Mouse (Mus musculus): ENCODE measurements around the gene Krtap4-8. TPM values are rescaled to one million over a fixed set of nuclear protein-coding genes. Genes with fewer than 3 reads are reported as not detected.
"Not testable (repeated sequence)": the region's sequence is repeated elsewhere in the genome, so short reads cannot be mapped to it uniquely, and the experiment has no call there.

The Krtap4-8 gene
- polyA plus RNA-seq (2015; fragmentation: Nextera tagmentation; extraction: Ambion mirVana) = not detected in 2 replicates

DNA sequence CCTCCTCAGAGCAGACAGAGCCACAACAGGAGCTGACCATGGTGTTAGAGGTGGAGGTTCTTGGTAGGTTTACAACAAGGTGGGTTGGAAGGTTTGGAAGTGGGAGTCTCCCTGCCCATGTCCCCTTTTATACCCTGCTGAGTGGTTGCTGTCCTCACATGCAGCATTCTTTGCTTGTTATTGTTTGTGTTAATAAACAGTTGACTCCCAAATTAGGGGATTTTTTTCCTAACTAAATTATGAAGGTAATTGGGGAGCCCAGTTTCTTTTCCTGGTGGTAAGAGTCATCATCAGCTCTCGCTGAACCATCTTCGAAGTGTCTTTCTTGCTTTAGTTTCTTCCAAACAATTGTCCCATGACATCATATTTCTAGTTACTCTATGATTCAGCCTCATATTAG is at the start of gene Krtap4-8:
TSS of gene Krtap4-8 (minus strand) at position 101 of the 400 bp plus-strand sequence.
- Histone ChIP-seq H3K4me2 (no peak within 1 kb of the TSS), H3K4me1 (no peaks in the 10 kb centered on the region), H3K4me3 (no peak within 1 kb of the TSS), H3K27ac (no peak within 1 kb of the TSS), H3K27me3 (no peaks in the 10 kb centered on the region), H3K9me3 (no peaks in the 10 kb centered on the region), H3K9ac (no peak within 1 kb of the TSS), H3K36me3 (no peaks in the 10 kb centered on the region)
- WGBS = 92% methylated on average over 2 of the region's 2 CpGs
- no peak for ATAC-seq (ENCODE audit: borderline replicate concordance, extremely low read depth, low FRiP score, low TSS enrichment)

DNA sequence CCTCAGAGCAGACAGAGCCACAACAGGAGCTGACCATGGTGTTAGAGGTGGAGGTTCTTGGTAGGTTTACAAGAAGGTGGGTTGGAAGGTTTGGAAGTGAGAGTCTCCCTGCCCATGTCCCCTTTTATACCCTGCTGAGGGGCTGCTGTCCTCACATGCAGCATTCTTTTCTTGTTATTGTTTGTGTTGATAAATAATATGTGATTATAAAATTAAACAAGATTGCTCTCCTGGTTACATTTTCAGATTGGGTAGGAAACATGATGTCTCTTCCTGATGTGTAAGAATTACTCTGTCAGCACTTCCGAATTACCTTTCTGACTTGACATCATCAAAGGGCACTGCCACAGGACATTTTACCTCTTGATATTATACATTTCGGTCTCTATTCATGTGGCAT is 35.1 kb upstream of the Krtap4-8 start, which contains the start of gene Gm11564:
TSS of gene Gm11564 (minus strand) at position 101 of the 400 bp plus-strand sequence.
- H3K27ac ChIP-seq; H3K4me3 ChIP-seq; ATAC-seq (ENCODE audit: borderline replicate concordance, extremely low read depth, low FRiP score, low TSS enrichment); H3K9me3 ChIP-seq; H3K9ac ChIP-seq; H3K27me3 ChIP-seq; H3K36me3 ChIP-seq; H3K4me2 ChIP-seq; H3K4me1 ChIP-seq: not testable (repeated sequence)
- 70% methylated on average over 2 of the region's 2 CpGs for WGBS

DNA sequence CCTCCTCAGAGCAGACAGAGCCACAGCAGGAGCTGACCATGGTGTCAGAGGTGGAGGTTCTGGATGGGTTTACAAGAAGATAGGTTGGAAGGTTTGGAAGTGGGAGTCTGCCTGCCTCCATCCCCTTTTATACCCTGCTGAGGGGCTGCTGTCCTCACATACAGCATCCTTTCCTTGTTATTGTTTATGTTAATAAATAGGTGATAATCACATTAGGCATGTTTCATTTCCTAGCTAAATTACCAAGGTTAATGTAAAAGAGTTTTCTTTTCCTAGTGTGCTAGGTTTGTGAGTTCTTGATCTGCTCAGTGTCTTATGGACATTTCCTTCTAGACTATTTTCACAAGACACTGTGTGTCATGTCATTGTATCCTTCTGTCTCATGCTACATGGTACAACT is 29.3 kb upstream of the Krtap4-8 start, which contains the start of gene Krtap4-13:
TSS of gene Krtap4-13 (minus strand) at position 101 of the 400 bp plus-strand sequence.
- not testable (repeated sequence) for H3K4me3 ChIP-seq; H3K9me3 ChIP-seq; H3K9ac ChIP-seq; H3K36me3 ChIP-seq; ATAC-seq (ENCODE audit: borderline replicate concordance, extremely low read depth, low FRiP score, low TSS enrichment); H3K4me2 ChIP-seq; H3K27me3 ChIP-seq; H3K4me1 ChIP-seq; H3K27ac ChIP-seq

DNA sequence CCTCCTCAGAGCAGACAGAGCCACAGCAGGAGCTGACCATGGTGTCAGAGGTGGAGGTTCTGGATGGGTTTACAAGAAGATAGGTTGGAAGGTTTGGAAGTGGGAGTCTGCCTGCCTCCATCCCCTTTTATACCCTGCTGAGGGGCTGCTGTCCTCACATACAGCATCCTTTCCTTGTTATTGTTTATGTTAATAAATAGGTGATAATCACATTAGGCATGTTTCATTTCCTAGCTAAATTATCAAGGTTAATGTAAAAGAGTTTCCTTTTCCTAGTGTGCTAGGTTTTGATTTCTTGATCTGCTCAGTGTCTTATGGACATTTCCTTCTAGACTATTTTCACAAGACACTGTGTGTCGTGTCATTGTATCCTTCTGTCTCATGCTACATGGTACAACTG is 23.8 kb upstream of the Krtap4-8 start, which contains the start of gene Gm11554:
TSS of gene Gm11554 (minus strand) at position 101 of the 400 bp plus-strand sequence.
- ATAC-seq (ENCODE audit: borderline replicate concordance, extremely low read depth, low FRiP score, low TSS enrichment); H3K4me3 ChIP-seq; H3K27me3 ChIP-seq; H3K4me2 ChIP-seq; H3K27ac ChIP-seq; H3K9me3 ChIP-seq; H3K36me3 ChIP-seq; H3K4me1 ChIP-seq; H3K9ac ChIP-seq: not testable (repeated sequence)
- WGBS = no CpG with 5 or more reads among the region's 1 CpGs

DNA sequence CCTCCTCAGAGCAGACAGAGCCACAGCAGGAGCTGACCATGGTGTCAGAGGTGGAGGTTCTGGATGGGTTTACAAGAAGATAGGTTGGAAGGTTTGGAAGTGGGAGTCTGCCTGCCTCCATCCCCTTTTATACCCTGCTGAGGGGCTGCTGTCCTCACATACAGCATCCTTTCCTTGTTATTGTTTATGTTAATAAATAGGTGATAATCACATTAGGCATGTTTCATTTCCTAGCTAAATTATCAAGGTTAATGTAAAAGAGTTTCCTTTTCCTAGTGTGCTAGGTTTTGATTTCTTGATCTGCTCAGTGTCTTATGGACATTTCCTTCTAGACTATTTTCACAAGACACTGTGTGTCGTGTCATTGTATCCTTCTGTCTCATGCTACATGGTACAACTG is 18.3 kb upstream of the Krtap4-8 start, which contains the start of gene Gm11569:
TSS of gene Gm11569 (minus strand) at position 101 of the 400 bp plus-strand sequence.
- not testable (repeated sequence) for ATAC-seq (ENCODE audit: borderline replicate concordance, extremely low read depth, low FRiP score, low TSS enrichment); H3K27ac ChIP-seq; H3K9me3 ChIP-seq; H3K9ac ChIP-seq; H3K36me3 ChIP-seq; H3K4me2 ChIP-seq; H3K27me3 ChIP-seq; H3K4me3 ChIP-seq; H3K4me1 ChIP-seq
- WGBS = no CpG with 5 or more reads among the region's 1 CpGs

DNA sequence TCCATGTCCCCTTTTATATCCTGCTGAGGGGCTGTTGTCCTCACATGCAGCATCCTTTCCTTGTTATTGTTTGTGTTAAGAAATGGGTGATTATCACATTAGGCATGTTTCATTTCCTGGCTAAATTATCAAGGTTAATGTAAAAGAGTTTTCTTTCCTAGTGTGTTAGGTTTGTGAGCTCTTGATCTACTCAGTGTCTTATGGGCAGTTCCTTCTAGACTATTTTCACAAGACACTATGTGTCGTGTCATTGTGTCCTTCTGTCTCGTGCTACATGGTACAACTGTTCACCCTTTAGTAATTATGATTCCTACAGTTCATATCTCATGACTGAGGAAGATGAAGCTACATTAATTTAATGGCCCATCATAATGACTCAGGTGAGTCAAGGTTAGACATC is 12.9 kb upstream of the Krtap4-8 start, which contains the start of gene Gm11596:
TSS of gene Gm11596 (minus strand) at position 101 of the 400 bp plus-strand sequence.
- no peak for ATAC-seq (ENCODE audit: borderline replicate concordance, extremely low read depth, low FRiP score, low TSS enrichment)
- H3K4me1 ChIP-seq = no peaks in the 10 kb centered on the region
- H3K4me3 ChIP-seq = no peak within 1 kb of the TSS
- H3K27me3 ChIP-seq = no peaks in the 10 kb centered on the region
- H3K4me2 ChIP-seq = no peak within 1 kb of the TSS
- H3K9ac ChIP-seq = no peak within 1 kb of the TSS
- H3K36me3 ChIP-seq = no peaks in the 10 kb centered on the region
- H3K9me3 ChIP-seq = no peaks in the 10 kb centered on the region
- WGBS = 75% methylated on average over 2 of the region's 2 CpGs
- H3K27ac ChIP-seq = no peak within 1 kb of the TSS

DNA sequence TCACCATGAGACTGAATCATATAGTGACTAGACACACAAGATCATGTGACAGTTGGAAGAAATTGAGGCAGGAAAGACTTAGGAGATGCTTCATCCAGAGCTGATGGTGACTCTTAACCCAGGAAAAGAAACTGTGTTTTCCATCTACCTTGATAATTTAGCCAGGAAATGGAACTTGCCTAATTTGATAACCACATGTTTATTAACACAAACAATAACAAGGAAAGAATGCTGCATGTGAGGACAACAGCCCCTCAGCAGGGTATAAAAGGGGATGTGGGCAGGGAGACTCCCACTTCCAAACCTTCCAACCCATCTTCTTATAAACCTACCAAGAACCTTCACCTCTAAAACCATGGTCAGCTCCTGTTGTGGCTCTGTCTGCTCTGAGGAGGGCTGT is 4.4 kb upstream of the Krtap4-8 start, which contains the start of gene Krtap4-9:
TSS of gene Krtap4-9 (plus strand) at position 301 of the 400 bp plus-strand sequence.
- H3K27ac ChIP-seq = not testable (repeated sequence)

DNA sequence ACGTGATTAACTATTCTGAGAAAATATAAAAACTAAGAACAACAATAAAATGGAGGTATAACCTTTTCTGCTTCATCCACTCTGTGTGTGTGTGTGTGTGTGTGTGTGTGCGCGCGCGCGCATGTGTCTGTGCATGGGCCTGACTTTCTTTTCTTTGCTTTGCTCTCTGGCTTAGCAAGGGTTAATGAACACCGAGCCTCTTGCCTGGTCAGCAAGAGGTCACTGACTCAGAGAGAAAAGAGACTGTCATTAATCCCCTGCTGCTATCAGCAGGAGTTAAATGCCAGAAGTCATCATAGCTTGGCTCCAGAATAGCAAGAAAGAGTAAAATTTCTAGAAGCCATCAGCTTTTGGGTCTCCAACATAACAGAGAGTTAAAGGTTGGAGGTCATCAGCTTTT is 2.1 kb downstream of the Krtap4-8 start:
- Histone ChIP-seq H3K9me3 (no peaks in the 10 kb centered on the region), H3K4me3 (no peak overlapping the region), H3K9ac (no peak overlapping the region), H3K4me2 (no peak overlapping the region), H3K4me1 (no peaks in the 10 kb centered on the region), H3K27me3 (no peaks in the 10 kb centered on the region), H3K27ac (no peak overlapping the region), H3K36me3 (no peaks in the 10 kb centered on the region)
- 58% methylated on average over 7 of the region's 7 CpGs for WGBS
- ATAC-seq (ENCODE audit: borderline replicate concordance, extremely low read depth, low FRiP score, low TSS enrichment) = no peak

More for the DNA sequence above, 4.4 kb upstream of the Krtap4-8 start, which contains the start of gene Krtap4-9:
- H3K36me3 ChIP-seq; H3K4me1 ChIP-seq; H3K9me3 ChIP-seq; H3K9ac ChIP-seq; H3K27me3 ChIP-seq; ATAC-seq (ENCODE audit: borderline replicate concordance, extremely low read depth, low FRiP score, low TSS enrichment); H3K4me3 ChIP-seq; H3K4me2 ChIP-seq: not testable (repeated sequence)

DNA sequence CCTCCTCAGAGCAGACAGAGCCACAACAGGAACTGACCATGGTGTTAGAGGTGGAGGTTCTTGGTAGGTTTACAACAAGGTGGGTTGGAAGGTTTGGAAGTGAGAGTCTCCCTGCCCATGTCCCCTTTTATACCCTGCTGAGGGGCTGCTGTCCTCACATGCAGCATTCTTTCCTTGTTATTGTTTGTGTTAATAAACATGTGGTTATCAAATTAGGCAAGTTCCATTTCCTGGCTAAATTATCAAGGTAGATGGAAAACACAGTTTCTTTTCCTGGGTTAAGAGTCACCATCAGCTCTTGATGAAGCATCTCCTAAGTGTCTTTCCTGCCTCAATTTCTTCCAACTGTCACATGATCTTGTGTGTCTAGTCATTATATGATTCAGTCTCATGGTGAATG is 7.7 kb downstream of the Krtap4-8 start, which contains the start of gene Gm11595:
TSS of gene Gm11595 (minus strand) at position 101 of the 400 bp plus-strand sequence.
- not testable (repeated sequence) for H3K4me1 ChIP-seq; H3K4me3 ChIP-seq; ATAC-seq (ENCODE audit: borderline replicate concordance, extremely low read depth, low FRiP score, low TSS enrichment); H3K27me3 ChIP-seq; H3K9ac ChIP-seq; H3K36me3 ChIP-seq; H3K27ac ChIP-seq; H3K9me3 ChIP-seq; H3K4me2 ChIP-seq

DNA sequence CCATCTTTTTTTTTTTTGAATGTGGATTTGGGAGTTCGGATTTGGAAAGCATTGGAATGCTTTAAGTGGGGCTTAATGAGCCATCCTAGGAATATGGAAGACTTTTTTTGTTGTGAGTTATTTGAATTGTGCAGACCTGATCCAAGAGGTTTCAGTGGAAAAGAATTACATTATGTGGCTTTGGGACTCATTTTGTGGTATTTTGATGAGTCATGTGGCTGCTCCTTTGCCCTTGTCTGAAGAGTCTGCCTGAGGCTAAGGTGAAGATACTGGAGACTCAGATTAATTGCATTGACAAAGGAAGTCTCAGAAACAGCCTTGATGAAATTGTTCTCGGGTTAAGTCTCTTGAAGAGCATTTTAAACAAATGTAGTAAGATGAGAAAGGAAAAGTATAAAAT is 12.1 kb downstream of the Krtap4-8 start:
- no peaks in the 10 kb centered on the region for H3K4me1 ChIP-seq
- ATAC-seq (ENCODE audit: borderline replicate concordance, extremely low read depth, low FRiP score, low TSS enrichment) = no peak
- no peak overlapping the region for H3K4me2 ChIP-seq
- H3K27me3 ChIP-seq = no peaks in the 10 kb centered on the region
- 58% methylated on average over 2 of the region's 2 CpGs for WGBS
- H3K9ac ChIP-seq = no peak overlapping the region
- H3K36me3 ChIP-seq = no peaks in the 10 kb centered on the region
- H3K4me3 ChIP-seq = no peak overlapping the region
- no peak overlapping the region for H3K27ac ChIP-seq
- H3K9me3 ChIP-seq = no peaks in the 10 kb centered on the region

DNA sequence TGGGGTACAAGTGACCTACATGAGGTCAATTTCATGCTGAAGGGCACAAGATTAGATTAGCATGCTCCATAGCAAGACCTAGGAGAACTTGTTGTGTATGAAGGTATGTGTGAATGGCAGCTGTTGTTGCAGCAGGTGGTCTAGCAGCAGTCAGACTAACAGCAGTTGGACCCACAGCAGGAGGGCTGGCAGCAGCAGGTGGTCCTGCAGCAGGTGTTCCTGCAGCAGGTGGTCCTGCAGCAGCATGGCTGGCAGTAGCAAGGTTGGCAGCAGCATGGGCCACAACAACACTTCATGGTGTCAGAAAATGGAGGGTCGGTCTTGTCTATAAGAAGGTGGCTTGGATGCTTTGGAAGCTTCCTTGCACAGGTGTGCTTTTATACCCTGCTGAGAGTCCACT is 21.6 kb downstream of the Krtap4-8 start:
- no peak overlapping the region for H3K9ac ChIP-seq
- H3K27ac ChIP-seq = no peak overlapping the region
- WGBS = 93% methylated on average over 1 of the region's 1 CpGs
- H3K36me3 ChIP-seq = no peaks in the 10 kb centered on the region
- H3K4me3 ChIP-seq = no peak overlapping the region
- no peaks in the 10 kb centered on the region for H3K9me3 ChIP-seq
- no peaks in the 10 kb centered on the region for H3K4me1 ChIP-seq
- no peak for ATAC-seq (ENCODE audit: borderline replicate concordance, extremely low read depth, low FRiP score, low TSS enrichment)
- H3K27me3 ChIP-seq = no peaks in the 10 kb centered on the region
- no peak overlapping the region for H3K4me2 ChIP-seq

DNA sequence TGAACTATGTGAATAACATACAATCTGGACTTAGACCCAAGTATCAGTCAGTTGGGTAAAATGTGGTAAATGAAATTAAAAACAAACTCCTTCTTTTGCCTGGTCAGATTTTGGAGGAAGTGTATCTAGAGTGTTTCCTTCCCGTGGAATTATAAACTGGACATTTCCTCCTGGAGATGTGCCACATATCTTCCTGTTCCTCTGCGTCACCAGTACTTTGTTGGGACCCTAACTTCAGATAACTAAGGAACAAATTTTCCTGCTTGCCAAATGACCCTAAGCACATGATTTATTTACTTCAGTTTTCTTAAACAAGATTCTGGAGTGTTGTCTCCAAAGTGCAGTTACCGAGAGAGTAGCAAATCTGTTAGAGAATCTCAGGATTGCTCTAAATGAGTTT is 36.5 kb downstream of the Krtap4-8 start:
- Histone ChIP-seq H3K9me3 (no peaks in the 10 kb centered on the region), H3K27ac (no peak overlapping the region), H3K4me2 (no peak overlapping the region), H3K4me1 (no peaks in the 10 kb centered on the region), H3K36me3 (no peaks in the 10 kb centered on the region), H3K4me3 (no peak overlapping the region), H3K27me3 (no peaks in the 10 kb centered on the region), H3K9ac (no peak overlapping the region)
- ATAC-seq (ENCODE audit: borderline replicate concordance, extremely low read depth, low FRiP score, low TSS enrichment) = no peak
- 49% methylated on average over 3 of the region's 3 CpGs for WGBS

DNA sequence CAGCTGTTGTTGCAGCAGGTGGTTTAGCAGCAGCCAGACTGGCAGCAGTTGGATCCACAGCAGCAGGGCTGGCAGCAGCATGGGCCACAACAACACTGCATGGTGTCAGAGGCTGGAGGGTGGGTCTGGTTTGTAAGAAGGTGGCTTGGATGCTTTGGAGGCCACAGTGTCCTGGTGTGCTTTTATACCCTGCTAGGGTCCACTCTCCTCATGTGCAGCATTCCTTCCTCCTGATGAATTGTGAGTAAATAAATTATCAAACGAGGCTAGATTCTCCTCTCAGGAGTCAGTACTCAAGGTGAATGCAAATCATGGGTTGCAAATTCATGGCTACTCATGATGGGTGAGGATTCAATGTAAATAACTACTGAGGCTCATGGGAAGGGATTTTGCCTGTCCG is 46.3 kb downstream of the Krtap4-8 start, which contains the start of gene Gm14180:
TSS of gene Gm14180 (minus strand) at position 101 of the 400 bp plus-strand sequence.
- Histone ChIP-seq H3K9me3 (no peaks in the 10 kb centered on the region), H3K27ac (no peak within 1 kb of the TSS), H3K27me3 (no peaks in the 10 kb centered on the region), H3K4me1 (no peaks in the 10 kb centered on the region), H3K9ac (no peak within 1 kb of the TSS), H3K4me2 (no peak within 1 kb of the TSS), H3K4me3 (no peak within 1 kb of the TSS), H3K36me3 (no peaks in the 10 kb centered on the region)
- 49% methylated on average over 2 of the region's 2 CpGs for WGBS
- ATAC-seq (ENCODE audit: borderline replicate concordance, extremely low read depth, low FRiP score, low TSS enrichment) = no peak
